Mouse (Mus musculus) heart, embryonic 10.5 days (tissue): ENCODE data around the gene Nr2e3. TPM values are rescaled to one million over a fixed set of nuclear protein-coding genes. Genes with fewer than 3 reads are reported as not detected.
"Not testable (repeated sequence)": the region's sequence is repeated elsewhere in the genome, so short reads cannot be mapped to it uniquely, and the experiment has no call there.

Experiments
- DNase-seq: peaks from one replicate; pipeline ENCODE4 v3.0.0-alpha.2; 2017; ENCODE audit warnings: low spot score
- H3K27ac ChIP-seq: fragments of 300-500 bp; sonication (generic); 2 replicates; pipeline ENCODE4 v1.5.1; 2016; ENCODE audit warnings: mild to moderate bottlenecking
- H3K27me3 ChIP-seq: fragments of 300-500 bp; sonication (generic); 2 replicates; pipeline ENCODE4 v1.6.1; 2016; ENCODE audit warnings: mild to moderate bottlenecking; ENCODE audit not compliant: poor library complexity, insufficient read depth, severe bottlenecking
- H3K36me3 ChIP-seq: fragments of 300-500 bp; sonication (generic); 2 replicates; pipeline ENCODE4 v1.6.1; 2016; ENCODE audit warnings: mild to moderate bottlenecking, moderate library complexity
- H3K4me1 ChIP-seq: fragments of 300-500 bp; sonication (generic); 2 replicates; pipeline ENCODE4 v1.6.1; 2016; ENCODE audit warnings: mild to moderate bottlenecking
- H3K4me3 ChIP-seq: fragments of 300-500 bp; sonication (generic); 2 replicates; pipeline ENCODE4 v1.5.1; 2016; ENCODE audit warnings: mild to moderate bottlenecking, moderate library complexity
- H3K9me3 ChIP-seq: fragments of 300-500 bp; sonication (generic); 2 replicates; pipeline ENCODE4 v1.6.1; 2016; ENCODE audit warnings: mild to moderate bottlenecking, moderate library complexity
- WGBS: fragments of 180-500 bp; shearing (Covaris S2); methylation state at CpG from one replicate; pipeline ENCODE4 v1.1.7; 2016; 5-methylcytosine and 5-hydroxymethylcytosine counted together
- polyA plus RNA-seq: library from polyadenylated mRNA; unstranded; fragments of >200 nt; fragmentation: Nextera tagmentation; extraction: Ambion mirVana; gene quantifications from 2 replicates; pipeline ENCODE4 v1.2.1, GENCODE M21; 2016

Gene Nr2e3
- polyA plus RNA-seq, 1 experiment from 2014 or later, result 0.13 TPM

DNA sequence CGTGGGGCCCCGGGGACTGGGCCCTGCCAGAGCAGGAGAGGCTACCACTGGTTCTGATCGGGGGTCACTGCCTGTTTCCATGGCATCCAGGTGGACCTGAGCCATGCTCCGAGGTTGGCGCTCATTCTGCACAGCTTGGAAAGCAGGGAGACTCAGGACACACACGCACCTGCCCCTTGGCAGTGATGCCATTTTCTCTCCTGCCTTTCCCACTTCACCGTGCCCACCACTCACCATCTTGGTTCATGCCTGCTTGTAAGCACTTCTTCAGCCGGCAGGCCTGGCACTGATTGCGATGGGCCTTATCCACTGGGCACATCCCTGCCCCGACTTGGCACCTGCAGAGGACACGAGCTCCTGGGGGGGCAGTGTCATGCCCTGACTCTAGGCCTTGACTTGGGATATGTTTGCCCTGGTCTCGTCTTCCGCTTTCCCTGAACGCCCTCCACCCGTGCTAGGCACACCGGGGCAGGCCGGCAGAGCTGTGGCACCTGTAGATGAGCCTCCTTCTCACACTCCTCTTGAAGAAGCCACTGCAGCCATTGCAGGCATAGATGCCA is 11.7 kb downstream of the Nr2e3 start:
- no peaks in the 10 kb centered on the region for H3K9me3 ChIP-seq
- 82% methylated on average over 17 of the region's 17 CpGs for WGBS

DNA sequence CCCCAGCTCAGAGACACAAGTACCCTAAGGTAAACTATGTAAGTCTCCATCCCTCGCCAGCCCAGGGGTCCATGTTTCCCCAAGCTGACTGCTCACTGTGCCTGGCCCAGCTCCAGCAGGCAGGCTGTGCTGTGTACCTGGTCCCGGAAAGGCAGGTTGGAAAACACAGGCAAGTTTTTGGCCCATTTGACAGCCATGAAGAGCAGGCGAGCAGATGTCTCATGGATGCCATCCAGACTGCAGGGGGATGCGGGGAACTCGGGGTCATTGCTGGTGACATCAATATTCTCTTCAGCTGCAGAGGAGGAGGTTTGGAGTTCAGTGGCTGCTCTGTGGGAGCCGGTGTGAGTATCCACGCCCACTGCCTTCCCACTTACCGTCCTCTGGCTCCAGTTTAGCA is 12.2 kb downstream of the Nr2e3 start:
- DNase-seq, result peak; percentile 68
- Histone ChIP-seq H3K4me1 (peaks cover 20% of the 10 kb centered on the region), H3K4me3 (no peak overlapping the region), H3K36me3 (no peaks in the 10 kb centered on the region), H3K27ac (no peak overlapping the region), H3K27me3 (peaks cover 27% of the 10 kb centered on the region; the same call in 1 of the 2 replicates), H3K9me3 (no peaks in the 10 kb centered on the region)
- 69% methylated on average over 8 of the region's 8 CpGs for WGBS

More for the DNA sequence above, 11.7 kb downstream of the Nr2e3 start:
- Histone ChIP-seq H3K27me3 (peaks cover 27% of the 10 kb centered on the region; the same call in 1 of the 2 replicates), H3K4me3 (no peak overlapping the region), H3K36me3 (no peaks in the 10 kb centered on the region), H3K27ac (no peak overlapping the region), H3K4me1 (peaks cover 22% of the 10 kb centered on the region)
- DNase-seq, result no peak

DNA sequence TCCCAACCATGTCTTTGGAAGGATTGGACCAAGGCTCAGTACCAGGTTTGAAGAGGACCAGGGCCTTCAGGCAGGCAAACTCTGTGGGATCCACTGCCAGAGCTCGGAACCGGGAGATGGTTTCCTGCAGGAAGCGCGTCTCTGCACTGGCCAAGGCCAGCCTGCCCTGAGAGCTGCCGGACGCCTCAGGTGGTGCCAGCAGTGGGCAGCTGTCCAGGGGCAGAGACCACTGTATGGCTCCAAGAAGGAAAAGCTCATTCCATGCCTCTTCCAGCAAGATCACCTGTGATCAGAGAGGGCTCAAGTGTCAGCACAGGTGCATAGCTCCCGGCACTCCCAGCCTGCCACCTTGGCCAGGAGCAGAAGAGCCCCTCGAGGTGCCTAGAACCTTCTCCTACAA is 13.2 kb downstream of the Nr2e3 start:
- Histone ChIP-seq H3K36me3 (no peaks in the 10 kb centered on the region), H3K27me3 (peaks cover 27% of the 10 kb centered on the region; the same call in 1 of the 2 replicates), H3K27ac (no peak overlapping the region), H3K4me1 (peaks cover 18% of the 10 kb centered on the region), H3K4me3 (no peak overlapping the region), H3K9me3 (no peaks in the 10 kb centered on the region)
- 87% methylated on average over 8 of the region's 8 CpGs for WGBS
- no peak for DNase-seq

DNA sequence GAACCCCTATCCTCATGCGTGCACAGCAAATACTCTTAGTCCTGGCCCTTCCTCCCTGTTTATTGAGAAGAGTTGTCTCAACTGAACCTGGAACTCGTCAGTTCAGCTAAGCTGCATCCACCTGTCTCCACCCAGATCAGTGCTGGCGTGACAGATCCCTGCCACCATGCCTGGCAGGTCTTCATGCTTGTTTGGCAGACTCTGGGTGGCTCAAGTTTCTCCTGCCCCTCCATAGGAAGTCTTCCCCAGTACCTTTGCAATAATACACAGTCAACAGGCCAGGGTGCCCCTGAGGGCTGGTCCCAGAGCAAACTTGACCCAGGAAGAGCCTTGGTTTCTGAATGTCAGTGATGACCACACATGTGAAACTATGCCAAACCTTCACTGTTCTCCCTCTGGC is 15.2 kb downstream of the Nr2e3 start:
- H3K9me3 ChIP-seq, result no peaks in the 10 kb centered on the region
- no peak overlapping the region for H3K4me3 ChIP-seq
- H3K4me1 ChIP-seq, result peaks cover 27% of the 10 kb centered on the region
- H3K36me3 ChIP-seq, result no peaks in the 10 kb centered on the region
- no peak overlapping the region for H3K27ac ChIP-seq
- peak; percentile 66 for DNase-seq
- peaks cover 19% of the 10 kb centered on the region; the same call in 1 of the 2 replicates for H3K27me3 ChIP-seq
- 65% methylated on average over 3 of the region's 3 CpGs for WGBS

DNA sequence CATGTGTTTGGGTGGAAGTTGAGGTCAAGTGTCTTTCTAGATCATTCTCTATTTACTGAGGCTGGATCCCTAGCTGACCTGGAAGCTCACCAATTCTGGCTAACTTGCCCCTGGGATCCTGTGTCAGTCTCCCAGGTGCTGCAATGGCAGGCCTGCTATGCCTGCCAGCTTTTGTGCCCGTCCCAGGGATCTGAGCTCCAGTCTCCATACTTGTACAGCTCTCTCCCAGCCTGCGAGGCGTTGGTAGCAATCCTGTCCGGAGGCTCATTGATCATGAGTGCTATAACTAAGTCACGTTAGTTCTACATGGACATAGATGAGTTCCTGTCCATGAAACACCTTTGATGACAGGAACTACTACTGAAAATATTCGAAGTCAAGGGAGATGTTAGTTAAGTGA is 16.6 kb downstream of the Nr2e3 start:
- no peak overlapping the region for H3K4me3 ChIP-seq
- DNase-seq, result peak; percentile 64
- peaks cover 24% of the 10 kb centered on the region for H3K4me1 ChIP-seq
- H3K36me3 ChIP-seq, result no peaks in the 10 kb centered on the region
- no peaks in the 10 kb centered on the region for H3K9me3 ChIP-seq
- WGBS, result 86% methylated on average over 6 of the region's 6 CpGs
- peaks cover 14% of the 10 kb centered on the region; the same call in 1 of the 2 replicates for H3K27me3 ChIP-seq
- H3K27ac ChIP-seq, result no peak overlapping the region

- Histone ChIP-seq H3K27me3 (peaks cover 8% of the 10 kb centered on the region; the same call in 1 of the 2 replicates), H3K9me3 (no peaks in the 10 kb centered on the region), H3K36me3 (no peaks in the 10 kb centered on the region), H3K4me1 (peaks cover 18% of the 10 kb centered on the region), H3K4me3 (no peak overlapping the region), H3K27ac (no peak overlapping the region)
- 44% methylated on average over 5 of the region's 5 CpGs for WGBS
- DNase-seq, result no peak
Observed at GRCm38 (mm10) chr9:59942501-59943085, 17.9 kb downstream of the Nr2e3 start.

DNA sequence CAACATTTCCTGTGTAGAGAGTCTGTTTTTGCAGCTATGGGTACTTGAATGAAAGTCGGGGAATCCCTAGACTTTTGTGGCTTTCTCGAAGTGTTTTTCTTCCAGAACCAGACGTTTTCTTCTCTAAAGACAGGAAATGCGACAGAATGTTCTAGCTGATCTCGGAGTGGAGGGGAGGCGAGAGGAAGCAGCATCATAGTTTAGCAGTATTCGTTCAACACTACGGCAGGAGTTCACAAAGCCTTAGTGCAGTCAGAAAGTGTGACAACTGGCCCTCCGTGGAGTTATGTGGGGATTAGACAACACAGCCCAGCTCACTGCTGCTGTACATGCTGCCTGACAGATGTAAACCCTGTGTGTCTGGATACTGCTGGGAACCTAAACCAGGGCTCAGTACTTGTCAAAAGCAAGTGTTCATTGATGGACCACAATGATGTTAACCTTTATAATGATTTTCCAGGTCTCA is 18.5 kb downstream of the Nr2e3 start:
- Histone ChIP-seq H3K9me3 (no peaks in the 10 kb centered on the region), H3K4me1 (peaks cover 18% of the 10 kb centered on the region), H3K27me3 (peaks cover 3% of the 10 kb centered on the region; the same call in 1 of the 2 replicates), H3K4me3 (no peak overlapping the region), H3K36me3 (no peaks in the 10 kb centered on the region), H3K27ac (no peak overlapping the region; the same call in 1 of the 2 replicates)
- WGBS, result 35% methylated on average over 9 of the region's 9 CpGs
- DNase-seq, result peak; percentile 59

GRCm38 (mm10) chr9:59940913-59941884 is 19.3 kb downstream of the Nr2e3 start:
- whole genome bisulfite sequencing, result 57% methylated on average over 12 of the region's 12 CpGs
- H3K4me3 ChIP-seq, result no peak overlapping the region
- H3K9me3 ChIP-seq, result no peaks in the 10 kb centered on the region
- H3K36me3 ChIP-seq, result no peaks in the 10 kb centered on the region
- H3K27ac ChIP-seq, result peak overlapping the region; percentile 29; the same call in 1 of the 2 replicates
- DNase-seq, result no peak
- H3K4me1 ChIP-seq, result peaks cover 18% of the 10 kb centered on the region
- no peaks in the 10 kb centered on the region for H3K27me3 ChIP-seq

DNA sequence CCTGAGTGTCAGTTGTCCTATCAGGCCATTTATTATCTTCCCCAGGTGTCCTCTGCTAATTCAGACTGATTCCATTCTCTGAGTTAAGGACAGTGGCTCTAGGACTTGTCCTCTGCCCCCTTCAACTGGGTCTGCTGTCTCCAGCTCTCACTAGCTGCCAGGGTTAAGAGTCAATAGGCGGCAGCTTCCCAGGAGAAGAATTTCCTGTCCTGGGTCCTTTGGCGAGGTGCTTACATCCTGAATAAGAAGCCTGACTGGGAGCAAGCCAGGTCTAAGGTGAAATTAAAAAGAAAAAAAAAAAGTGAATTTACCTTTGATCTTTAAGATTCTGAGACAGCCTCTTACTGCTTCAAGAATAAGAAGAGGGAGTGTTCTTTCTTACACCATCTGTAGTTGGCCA is 20.8 kb downstream of the Nr2e3 start:
- no peak overlapping the region for H3K4me3 ChIP-seq
- 63% methylated on average over 2 of the region's 2 CpGs for WGBS
- H3K4me1 ChIP-seq, result peaks cover 18% of the 10 kb centered on the region
- no peaks in the 10 kb centered on the region for H3K36me3 ChIP-seq
- DNase-seq, result no peak
- no peaks in the 10 kb centered on the region for H3K9me3 ChIP-seq
- no peak overlapping the region for H3K27ac ChIP-seq
- H3K27me3 ChIP-seq, result no peaks in the 10 kb centered on the region

- no peak for DNase-seq
- H3K27me3 ChIP-seq, result no peaks in the 10 kb centered on the region
- H3K36me3 ChIP-seq, result no peaks in the 10 kb centered on the region
- peaks cover 18% of the 10 kb centered on the region for H3K4me1 ChIP-seq
- H3K27ac ChIP-seq, result no peak overlapping the region
- no peaks in the 10 kb centered on the region for H3K9me3 ChIP-seq
- 86% methylated on average over 8 of the region's 8 CpGs for WGBS
- H3K4me3 ChIP-seq, result no peak overlapping the region
Observed at GRCm38 (mm10) chr9:59938529-59938928, 21.9 kb downstream of the Nr2e3 start.

GRCm38 (mm10) chr9:59935866-59936265 is 24.6 kb downstream of the Nr2e3 start:
- H3K4me3 ChIP-seq, H3K9me3 ChIP-seq, H3K27ac ChIP-seq, DNase-seq, H3K4me1 ChIP-seq, H3K36me3 ChIP-seq, H3K27me3 ChIP-seq: not testable (repeated sequence)
- WGBS, result 76% methylated on average over 8 of the region's 8 CpGs

DNA sequence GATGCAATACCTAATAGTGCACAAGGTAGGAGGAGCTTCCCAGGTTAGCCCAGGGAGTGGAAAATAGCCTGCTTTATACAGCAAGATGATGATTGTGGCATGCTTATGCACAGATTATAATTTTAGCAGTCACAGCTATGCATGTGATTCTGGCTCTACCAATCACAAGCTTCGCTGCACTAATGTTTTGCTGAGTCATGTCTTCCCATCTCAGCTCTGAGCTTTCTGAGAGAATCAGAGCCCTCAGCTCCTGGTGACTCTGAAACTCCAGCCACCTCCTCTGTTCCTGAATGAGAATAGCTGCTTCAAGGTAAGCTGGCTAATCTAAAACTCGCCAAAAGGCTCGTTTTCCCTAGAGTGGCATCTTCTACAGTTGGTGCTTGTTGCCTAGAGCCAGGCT is 30.2 kb downstream of the Nr2e3 start:
- DNase-seq, result no peak
- Histone ChIP-seq H3K27ac (no peak overlapping the region), H3K4me3 (no peak overlapping the region), H3K27me3 (no peaks in the 10 kb centered on the region), H3K4me1 (no peaks in the 10 kb centered on the region), H3K36me3 (peaks cover 8% of the 10 kb centered on the region), H3K9me3 (no peaks in the 10 kb centered on the region)
- WGBS, result 73% methylated on average over 3 of the region's 3 CpGs

GRCm38 (mm10) chr9:59914761-59915160 is 45.7 kb downstream of the Nr2e3 start:
- H3K27me3 ChIP-seq, result no peaks in the 10 kb centered on the region
- H3K4me3 ChIP-seq, result no peak overlapping the region
- H3K4me1 ChIP-seq, result no peaks in the 10 kb centered on the region
- no peak for DNase-seq
- peaks cover 19% of the 10 kb centered on the region for H3K36me3 ChIP-seq
- no peaks in the 10 kb centered on the region for H3K9me3 ChIP-seq
- WGBS, result 92% methylated on average over 1 of the region's 1 CpGs
- no peak overlapping the region for H3K27ac ChIP-seq
